Mouse (Mus musculus) frontal cortex, postnatal 25 days (tissue): Measurements from ENCODE around the gene Rassf5.

ENCODE experiments used
- DNase-seq, 2 experiments: peaks; one replicate each; pipeline ENCODE4 v3.0.0; 2022; ENCODE audit warnings: low spot score in 2 of 2

Gene Rassf5

GRCm38 (mm10) chr1:131139102-131140095 is 105.7 kb downstream of the Rassf5 start:
- DNase-seq = no peak

GRCm38 (mm10) chr1:131138191-131139016 is 106.7 kb downstream of the Rassf5 start, which contains the start of gene Dyrk3:
Dyrk3 (minus strand) TSS chr1:131138340.
- DNase-seq = peak; percentile 68 to 82

GRCm38 (mm10) chr1:131137717-131138118 is 107.3 kb downstream of the Rassf5 start:
- DNase-seq = no peak

GRCm38 (mm10) chr1:131137111-131137510 is 107.9 kb downstream of the Rassf5 start:
- no peak for DNase-seq

- no peak for DNase-seq
These were observed 109.0 kb downstream of the Rassf5 start for GRCm38 (mm10) chr1:131135960-131136629.

GRCm38 (mm10) chr1:131134942-131135522 is 110.0 kb downstream of the Rassf5 start:
- DNase-seq = no peak

GRCm38 (mm10) chr1:131134231-131134630 is 110.8 kb downstream of the Rassf5 start:
- DNase-seq = no peak
